Mouse (Mus musculus) left cerebral cortex, postnatal 25 days (tissue): ENCODE results near the gene Uhrf1. TPM values are rescaled to one million over a fixed set of nuclear protein-coding genes. Genes with fewer than 3 reads are reported as not detected.

Experiments used
- DNase-seq, 2 experiments: peaks; one replicate each; pipeline ENCODE4 v3.0.0; 2022; ENCODE audit warnings: low spot score in 2 of 2, mixed read lengths in 1 of 2
- intact Hi-C: fragments of 180-260 bp; cut with DNase I; formaldehyde crosslinking; loops from one replicate; pipeline ENCODE4 v1.15.1; 2025
- total RNA-seq, 2 experiments: library from RNA; stranded (reverse); gene quantifications; 2 replicates each; pipeline ENCODE4 v1.2.3; 2021

Uhrf1 gene
- total RNA-seq, 2 experiments from 2014 or later = 0.69 to 1.1 TPM

- intact Hi-C loops = no loop called here
These were observed 28.1 kb downstream of the Uhrf1 start for GRCm38 (mm10) chr17:56331256-56331655.

GRCm38 (mm10) chr17:56332987-56333386 lies 29.9 kb downstream of the Uhrf1 start:
- intact Hi-C loops = no loop called here
- DNase-seq = no peak

More at GRCm38 (mm10) chr17:56331256-56331655, 28.1 kb downstream of the Uhrf1 start:
- no peak for DNase-seq

- intact Hi-C loops = no loop called here
- DNase-seq = peak; percentile 32 to 44
These were observed 34.1 kb downstream of the Uhrf1 start for GRCm38 (mm10) chr17:56337190-56337589.

GRCm38 (mm10) chr17:56337791-56338190 lies 34.7 kb downstream of the Uhrf1 start:
- intact Hi-C loops = no loop called here
- no peak for DNase-seq

GRCm38 (mm10) chr17:56338909-56339308 lies 35.8 kb downstream of the Uhrf1 start:
- intact Hi-C loops = no loop called here
- DNase-seq = no peak

- DNase-seq = no peak
These were observed 37.6 kb downstream of the Uhrf1 start for GRCm38 (mm10) chr17:56340717-56341116.

GRCm38 (mm10) chr17:56343466-56343865 lies 40.3 kb downstream of the Uhrf1 start:
- no peak for DNase-seq
- intact Hi-C loops = no loop called here

More at GRCm38 (mm10) chr17:56340717-56341116, 37.6 kb downstream of the Uhrf1 start:
- intact Hi-C loops = no loop called here

- intact Hi-C loops = no loop called here
- no peak for DNase-seq
These were observed 42.2 kb downstream of the Uhrf1 start for GRCm38 (mm10) chr17:56345364-56345763.

- intact Hi-C loops = no loop called here
These were observed 45.0 kb downstream of the Uhrf1 start for GRCm38 (mm10) chr17:56348128-56348527.

GRCm38 (mm10) chr17:56348586-56348985 lies 45.5 kb downstream of the Uhrf1 start:
- intact Hi-C loops = no loop called here
- DNase-seq = no peak

More at GRCm38 (mm10) chr17:56348128-56348527, 45.0 kb downstream of the Uhrf1 start:
- DNase-seq = no peak

GRCm38 (mm10) chr17:56350694-56351093 lies 47.6 kb downstream of the Uhrf1 start:
- intact Hi-C loops = no loop called here
- DNase-seq = peak; percentile 74 to 77

GRCm38 (mm10) chr17:56356921-56357885 lies 54.1 kb downstream of the Uhrf1 start:
- peak; percentile 79 to 86 for DNase-seq
- intact Hi-C loops = loop anchor here (1.0 to 5.0 kb wide), 3 partner anchors 50 to 202 kb away; no protein-coding TSS in a partner anchor

GRCm38 (mm10) chr17:56359183-56359725 lies 56.1 kb downstream of the Uhrf1 start:
- DNase-seq = peak in 1 of 2 experiments; percentile 31
- intact Hi-C loops = loop anchor here (5.0 kb wide), 1 partner anchor 48 kb away; no protein-coding TSS in a partner anchor

GRCm38 (mm10) chr17:56359864-56360263 lies 56.7 kb downstream of the Uhrf1 start:
- no peak for DNase-seq
- intact Hi-C loops = loop anchor here (2.0 to 5.0 kb wide), 2 partner anchors 47 to 193 kb away; no protein-coding TSS in a partner anchor

GRCm38 (mm10) chr17:56360451-56360850 lies 57.3 kb downstream of the Uhrf1 start:
- DNase-seq = peak in 1 of 2 experiments; percentile 49
- intact Hi-C loops = loop anchor here (2.0 kb wide), 1 partner anchor 192 kb away; no protein-coding TSS in a partner anchor

- DNase-seq = peak in 1 of 2 experiments; percentile 67
- intact Hi-C loops = loop anchor here (2.0 kb wide), 1 partner anchor 191 kb away; no protein-coding TSS in a partner anchor
These were observed 58.4 kb downstream of the Uhrf1 start for GRCm38 (mm10) chr17:56361542-56361941.

- DNase-seq = no peak
- intact Hi-C loops = no loop called here
These were observed 62.9 kb downstream of the Uhrf1 start for GRCm38 (mm10) chr17:56365791-56366673.

- intact Hi-C loops = no loop called here
- no peak for DNase-seq
These were observed 65.2 kb downstream of the Uhrf1 start for GRCm38 (mm10) chr17:56368291-56368790.

GRCm38 (mm10) chr17:56370090-56370489 lies 67.0 kb downstream of the Uhrf1 start:
- DNase-seq = peak in 1 of 2 experiments; percentile 77
- intact Hi-C loops = no loop called here
